16 mouse cellular contexts compared by ENCODE assay signal in genomic region chr3:115644307-115644706, GRCm38 (mm10).
DNase-seq lines count a peak whose midpoint lies in the region; ATAC-seq and TF ChIP-seq lines count a peak whose summit lies in the region.
"Had no signal": no experiment of that assay in that cellular context is flagged by ENCODE, and none has a peak within 500 bp of the region (broad histone marks: within the 10 kb centered on the region; RNA-seq: fewer than 3 reads in every experiment).

No protein-coding gene starts in this region.

- H3K4me3 ChIP-seq in bone marrow macrophage, adult 2 months (ENCODE audit: insufficient read depth, low read length), result 0 out of 2 replicates have a peak overlapping the region, but pooled peaks have one; percentile 16
- no peak overlapping the region for H3K4me3 ChIP-seq in kidney, embryonic 14.5 days (ENCODE audit: low read length)
- no peak overlapping the region for H3K4me3 ChIP-seq in forebrain, embryonic 16.5 days (replicated peaks; ENCODE audit: low read length)

- H3K4me1 ChIP-seq in bone marrow macrophage, adult 2 months (ENCODE audit: control insufficient read depth, insufficient read depth, low read length), result peaks cover 28% of the 10 kb centered on the region
- H3K4me1 ChIP-seq in kidney, embryonic 14.5 days (ENCODE audit: control insufficient read depth, insufficient read depth, low read length), result no peaks in the 10 kb centered on the region
- H3K4me1 ChIP-seq in forebrain, embryonic 16.5 days (replicated peaks; ENCODE audit: control insufficient read depth, insufficient read depth, low read length), result no peaks in the 10 kb centered on the region; the same call in 1 of the 2 replicates

- H3K9ac ChIP-seq in kidney, embryonic 14.5 days (ENCODE audit: low read depth, low read length), result no peak overlapping the region
- H3K9ac ChIP-seq in forebrain, embryonic 16.5 days (replicated peaks; ENCODE audit: low read depth, low read length), result no peak overlapping the region

- TF ChIP-seq POLR2A in bone marrow macrophage, adult 2 months (IDR thresholded peaks at IDR 0.05; ENCODE audit: borderline replicate concordance, low read depth, low read length), result no peak

- H3K36me3 ChIP-seq in kidney, embryonic 14.5 days (ENCODE audit: control insufficient read depth, insufficient read depth, low read length), result no peaks in the 10 kb centered on the region
- H3K36me3 ChIP-seq in forebrain, embryonic 16.5 days (ENCODE audit: control insufficient read depth, insufficient read depth), result no peaks in the 10 kb centered on the region

- TF ChIP-seq CTCF in bone marrow macrophage, adult 2 months (IDR thresholded peaks at IDR 0.05; ENCODE audit: low read depth, low read length), result no peak

- H3K4me2 ChIP-seq in kidney, embryonic 14.5 days (replicated peaks; ENCODE audit: low read depth, low read length), result no peak overlapping the region
- no peak overlapping the region for H3K4me2 ChIP-seq in forebrain, embryonic 16.5 days (ENCODE audit: low read length)

- 69% methylated on average over 5 of the region's 5 CpGs for WGBS in kidney, embryonic 14.5 days
- WGBS in forebrain, embryonic 16.5 days, result 84% methylated on average over 5 of the region's 5 CpGs

- peak; percentile 49 for ATAC-seq in monocyte, adult 5-6 weeks (replicated peaks; ENCODE audit: insufficient number of reproducible peaks, low FRiP score, low TSS enrichment, poor library complexity, severe bottlenecking)
- ATAC-seq in kidney, embryonic 14.5 days (ENCODE audit: low FRiP score, low TSS enrichment), result no peak
- ATAC-seq in forebrain, embryonic 16.5 days, result no peak
- ATAC-seq: forebrain, embryonic 14.5 days; hindbrain, embryonic 16.5 days had no signal

- peak overlapping the region; percentile 82 for H3K27ac ChIP-seq in bone marrow macrophage, adult 2 months (ENCODE audit: insufficient read depth, low read depth, low read length)
- H3K27ac ChIP-seq in kidney, embryonic 14.5 days (ENCODE audit: low read depth, low read length), result no peak overlapping the region
- H3K27ac ChIP-seq in forebrain, embryonic 16.5 days (ENCODE audit: low read length), result no peak overlapping the region

- DNase-seq in lung, postnatal 36 days, result peak; percentile 17
- no peak for DNase-seq in lung, postnatal 14 days
- DNase-seq in cerebellum, adult 11-12 months, result no peak
- DNase-seq: adrenal gland, postnatal 25 days; cerebellum, postnatal 14 days; kidney, adult 11 months; kidney, postnatal 25 days; layer of hippocampus, adult 9-11 months; midbrain, embryonic 14.5 days; thymus, postnatal 14 days had no signal

- no peaks in the 10 kb centered on the region for H3K27me3 ChIP-seq in kidney, embryonic 14.5 days (ENCODE audit: control insufficient read depth, insufficient read depth, low read length)
- no peaks in the 10 kb centered on the region for H3K27me3 ChIP-seq in forebrain, embryonic 16.5 days (replicated peaks; ENCODE audit: control insufficient read depth, insufficient read depth, low read length)

- no peaks in the 10 kb centered on the region for H3K9me3 ChIP-seq in kidney, embryonic 14.5 days (ENCODE audit: control insufficient read depth, low read length)
- H3K9me3 ChIP-seq in forebrain, embryonic 16.5 days (ENCODE audit: control insufficient read depth, low read length), result no peaks in the 10 kb centered on the region
